Mouse (Mus musculus) CH12.LX (cell line): ENCODE results near the gene Lactbl1. TPM values are rescaled to one million over a fixed set of nuclear protein-coding genes. Genes with fewer than 3 reads are reported as not detected.

Experiments
- DNase-seq: peaks from one replicate; pipeline ENCODE4 v3.0.0-alpha.2; 2013; ENCODE audit errors: extremely low read depth
- H3K27ac ChIP-seq: 2 replicates; pipeline ENCODE4 v1.5.1; 2012; ENCODE audit warnings: low read depth, mild to moderate bottlenecking, control low read depth, moderate library complexity; ENCODE audit not compliant: insufficient read depth
- H3K27me3 ChIP-seq: replicated peaks from 2 replicates; pipeline ENCODE3; 2012; ENCODE audit warnings: inconsistent platforms
- H3K36me3 ChIP-seq, 2 experiments: replicated peaks in 1 of 2; 2 replicates each; pipeline versions ENCODE3 to v1.6.1; 2012; ENCODE audit warnings: inconsistent platforms in 1 of 2, low read length in 1 of 2, mild to moderate bottlenecking in 1 of 2, mixed read lengths in 1 of 2, moderate library complexity in 1 of 2; ENCODE audit not compliant: control insufficient read depth in 1 of 2, insufficient read depth in 1 of 2
- H3K4me1 ChIP-seq, 2 experiments: 2 replicates each; pipeline ENCODE4 v1.6.1; 2012; ENCODE audit warnings: inconsistent platforms in 1 of 2, moderate library complexity in 1 of 2; ENCODE audit not compliant: insufficient read depth in 2 of 2, control insufficient read depth in 1 of 2
- H3K4me2 ChIP-seq: 2 replicates; pipeline ENCODE4 v1.6.1; 2012; ENCODE audit warnings: low read depth, mild to moderate bottlenecking, control low read depth; ENCODE audit not compliant: poor library complexity, insufficient read depth, severe bottlenecking
- H3K4me3 ChIP-seq, 3 experiments: fragments of 150-350 bp in 1 of 3; sonication (generic) in 1 of 3; replicated peaks in 1 of 3; 2 replicates each; pipeline versions ENCODE3 to v1.5.1; 2011 to 2012; ENCODE audit warnings: low read depth in 2 of 3, low read length in 2 of 3, mild to moderate bottlenecking in 2 of 3, moderate library complexity in 2 of 3, control low read depth in 1 of 3, improper control_type of control experiment in 1 of 3, inconsistent platforms in 1 of 3, mixed read lengths in 1 of 3; ENCODE audit not compliant: poor library complexity in 1 of 3
- H3K79me2 ChIP-seq: replicated peaks from 2 replicates; pipeline ENCODE4 v1.6.1; 2012; ENCODE audit warnings: mild to moderate bottlenecking, moderate library complexity; ENCODE audit not compliant: control insufficient read depth, poor library complexity, insufficient read depth, severe bottlenecking; ENCODE audit errors: extremely low read depth
- H3K9ac ChIP-seq: 2 replicates; pipeline ENCODE4 v1.6.1; 2012; ENCODE audit warnings: low read depth, mild to moderate bottlenecking, control low read depth, moderate library complexity; ENCODE audit not compliant: insufficient read depth
- H3K9me3 ChIP-seq: replicated peaks from 2 replicates; pipeline ENCODE3; 2012; ENCODE audit warnings: low read length, inconsistent platforms, mixed read lengths
- BHLHE40 ChIP-seq: IDR thresholded peaks from 2 replicates; pipeline ENCODE4 v1.6.1; 2011; ENCODE audit warnings: mild to moderate bottlenecking, low read depth, low read length, improper control_type of control experiment
- CHD1 ChIP-seq: IDR thresholded peaks from 2 replicates; pipeline ENCODE4 v1.6.1; 2012; ENCODE audit warnings: low read depth, low read length, improper control_type of control experiment, inconsistent platforms
- E2F4 ChIP-seq: IDR thresholded peaks from 2 replicates; pipeline ENCODE4 v1.6.1; 2011; ENCODE audit warnings: low read depth, low read length, improper control_type of control experiment; ENCODE audit not compliant: insufficient replicate concordance
- ELF1 ChIP-seq: IDR thresholded peaks from 2 replicates; pipeline ENCODE4 v1.6.1; 2014; ENCODE audit warnings: low read depth, mild to moderate bottlenecking, inconsistent platforms, low read length, improper control_type of control experiment
- EP300 ChIP-seq: IDR thresholded peaks from 2 replicates; pipeline ENCODE4 v1.6.1; 2011; ENCODE audit warnings: low read length, improper control_type of control experiment
- IRF4 ChIP-seq: IDR thresholded peaks from 2 replicates; pipeline ENCODE4 v1.6.1; 2014; ENCODE audit warnings: low read depth, mild to moderate bottlenecking, inconsistent platforms, low read length, improper control_type of control experiment
- KAT2A ChIP-seq: IDR thresholded peaks from 2 replicates; pipeline ENCODE4 v1.6.1; 2012; ENCODE audit warnings: low read length, improper control_type of control experiment, inconsistent platforms; ENCODE audit not compliant: insufficient replicate concordance
- MAFK ChIP-seq: IDR thresholded peaks from 2 replicates; pipeline ENCODE4 v1.6.1; 2011; ENCODE audit warnings: low read length, improper control_type of control experiment; ENCODE audit not compliant: insufficient replicate concordance
- MYC ChIP-seq: IDR thresholded peaks from 2 replicates; pipeline ENCODE4 v1.6.1; 2011; ENCODE audit warnings: low read depth, mild to moderate bottlenecking, improper control_type of control experiment, low read length
- NELFE ChIP-seq: IDR thresholded peaks from 2 replicates; pipeline ENCODE4 v1.6.1; 2011; ENCODE audit warnings: low read depth, low read length, improper control_type of control experiment
- NRF1 ChIP-seq: IDR thresholded peaks from 2 replicates; pipeline ENCODE4 v1.6.1; 2014; ENCODE audit warnings: low read depth, mild to moderate bottlenecking, inconsistent platforms, low read length, improper control_type of control experiment, moderate library complexity
- POLR2AphosphoS2 ChIP-seq: IDR thresholded peaks from 2 replicates; pipeline ENCODE4 v1.6.1; 2011; ENCODE audit warnings: low read depth, low read length, improper control_type of control experiment
- RAD21 ChIP-seq: IDR thresholded peaks from 2 replicates; pipeline ENCODE4 v1.6.1; 2011; ENCODE audit warnings: low read depth, mild to moderate bottlenecking, low read length, improper control_type of control experiment, moderate library complexity
- RCOR1 ChIP-seq: conservative IDR thresholded peaks from 2 replicates; pipeline ENCODE4 v1.6.1; 2012; ENCODE audit warnings: low read depth, mild to moderate bottlenecking, inconsistent platforms, low read length, improper control_type of control experiment
- SMC3 ChIP-seq: IDR thresholded peaks from 2 replicates; pipeline ENCODE4 v1.6.1; 2011; ENCODE audit warnings: low read depth, low read length, improper control_type of control experiment
- TCF12 ChIP-seq: IDR thresholded peaks from 2 replicates; pipeline ENCODE4 v1.6.1; 2014; ENCODE audit warnings: low read depth, mild to moderate bottlenecking, inconsistent platforms, low read length, improper control_type of control experiment
- ZC3H11A ChIP-seq: IDR thresholded peaks from 2 replicates; pipeline ENCODE4 v1.6.1; 2012; ENCODE audit warnings: low read depth, mild to moderate bottlenecking, inconsistent platforms, low read length, improper control_type of control experiment
- ZKSCAN1 ChIP-seq: IDR thresholded peaks from 2 replicates; pipeline ENCODE4 v1.6.1; 2012; ENCODE audit warnings: low read depth, inconsistent platforms, low read length, improper control_type of control experiment, borderline replicate concordance
- ZMIZ1 ChIP-seq: IDR thresholded peaks from 2 replicates; pipeline ENCODE4 v1.6.1; 2012; ENCODE audit warnings: low read depth, mild to moderate bottlenecking, inconsistent platforms, low read length, improper control_type of control experiment
- ZNF384 ChIP-seq: IDR thresholded peaks from 2 replicates; pipeline ENCODE4 v1.6.1; 2012; ENCODE audit warnings: low read depth, low read length, improper control_type of control experiment, inconsistent platforms
- dilution Hi-C: fragments of 300-500 bp; cut with MboI; formaldehyde crosslinking; loops from 2 replicates; pipeline ENCODE4 v1.14.3; 2020; ENCODE audit warnings: low sequenced_read_pairs; ENCODE audit not compliant: extremely low pct_unique_long_range_greater_than_20kb, extremely low pct_ligation_motif_present
- in situ Hi-C: fragments of 300-500 bp; cut with MboI; formaldehyde crosslinking; loops from 3 replicates; pipeline ENCODE4 v1.14.3; 2019; ENCODE audit warnings: low sequenced_read_pairs, low pct_ligation_motif_present, low pct_unique_long_range_greater_than_20kb, mixed read lengths
- polyA plus RNA-seq: library from polyadenylated mRNA; unstranded; fragments of >175 nt; gene quantifications from 2 replicates; pipeline ENCODE4 v1.2.1, GENCODE M21; 2012; ENCODE audit warnings: low read depth; ENCODE audit not compliant: insufficient read length
- total RNA-seq, 2 experiments: library from RNA; depleted of rRNA; stranded (reverse); fragments of 300-350 nt in 1 of 2; fragments of >200 nt in 1 of 2; gene quantifications; 2 replicates each; pipeline ENCODE4 v1.2.3; 2012 to 2014

Gene Lactbl1
- total and polyA plus RNA-seq, 3 experiments = not detected

DNA sequence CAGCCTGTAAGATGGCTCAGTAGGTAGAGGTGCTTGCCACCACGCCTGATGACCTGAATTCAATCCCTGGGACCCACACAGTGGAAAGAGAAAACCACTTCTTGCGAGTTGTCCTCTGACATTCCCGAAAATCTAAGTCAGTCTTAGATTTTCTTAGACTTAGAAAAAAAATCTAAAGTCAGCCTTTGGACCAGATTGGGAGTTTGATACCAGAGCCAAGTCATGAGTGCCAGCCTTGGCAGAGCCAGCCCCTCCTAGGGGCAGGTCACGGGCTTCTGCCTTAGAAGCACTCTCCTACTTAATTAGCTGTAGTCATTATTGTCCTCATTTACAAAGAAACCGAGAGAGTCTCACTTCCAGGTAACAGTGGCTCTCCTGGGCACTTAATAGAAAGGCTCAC, 465 bp upstream of the Lactbl1 start:
- H3K79me2 ChIP-seq = no peaks in the 10 kb centered on the region
- H3K4me1 ChIP-seq = peaks cover 0 to 7% of the 10 kb centered on the region in 2 experiments; a peak in 1 of 4 replicates
- no peak overlapping the region for H3K9ac ChIP-seq
- H3K27ac ChIP-seq = no peak overlapping the region
- TF ChIP-seq EP300 = no peak
- TF ChIP-seq MYC = no peak
- no peak for TF ChIP-seq BHLHE40
- TF ChIP-seq RCOR1 = no peak
- no peak for TF ChIP-seq KAT2A
- TF ChIP-seq ZC3H11A = no peak
- no peak for TF ChIP-seq POLR2AphosphoS2
- no peak for TF ChIP-seq RAD21
- no peak for TF ChIP-seq MAFK
- no peak for TF ChIP-seq ELF1
- no peak for TF ChIP-seq SMC3
- TF ChIP-seq ZMIZ1 = no peak
- TF ChIP-seq, all 38 proteins: peak for 0
- Histone ChIP-seq H3K36me3 (no peaks in the 10 kb centered on the region), H3K9me3 (no peaks in the 10 kb centered on the region), H3K27me3 (no peaks in the 10 kb centered on the region), H3K4me2 (no peak overlapping the region), H3K4me3 (no peak overlapping the region)
- dilution Hi-C loops (no loop called here), in situ Hi-C loops (loop anchor here (5.0 to 25.0 kb wide), 3 partner anchors 160 to 385 kb away; partner anchors contain the start of genes 6030445D17Rik and Tcea3)
- DNase-seq = no peak

DNA sequence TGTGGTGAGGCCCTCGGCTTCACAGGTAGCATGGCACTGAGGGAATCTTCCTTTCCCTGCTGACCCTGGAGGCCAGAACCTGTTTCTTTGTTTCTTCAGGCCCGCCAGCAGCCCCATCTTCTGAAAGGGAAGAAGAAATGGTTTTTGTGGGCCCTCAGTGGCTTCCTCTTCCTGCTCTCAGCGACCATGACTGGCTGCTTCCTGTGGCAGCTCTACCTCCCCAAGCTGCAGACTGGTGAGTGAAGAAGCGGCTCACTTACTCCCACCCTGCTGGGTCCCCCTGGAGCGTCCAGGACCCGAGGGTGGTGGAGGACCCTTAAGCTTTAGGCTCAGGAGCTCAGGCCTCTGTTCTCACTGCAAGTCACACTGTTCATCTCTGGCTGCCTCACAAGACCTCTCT, 4.2 kb downstream of the Lactbl1 start:
- dilution Hi-C loops = no loop called here
- no peak overlapping the region for H3K4me3 ChIP-seq
- H3K9ac ChIP-seq = no peak overlapping the region
- in situ Hi-C loops = no loop called here
- H3K27ac ChIP-seq = no peak overlapping the region
- TF ChIP-seq NELFE (no peak), NRF1 (no peak), EP300 (no peak), KAT2A (no peak), TCF12 (no peak), BHLHE40 (no peak), CHD1 (no peak), ZMIZ1 (no peak), ZKSCAN1 (no peak), IRF4 (no peak), E2F4 (no peak), POLR2AphosphoS2 (no peak), ZNF384 (no peak)
- H3K27me3 ChIP-seq = no peaks in the 10 kb centered on the region
- H3K4me1 ChIP-seq = peaks cover 0 to 8% of the 10 kb centered on the region in 2 experiments; a peak in 1 of 4 replicates
- DNase-seq = no peak
- H3K4me2 ChIP-seq = no peak overlapping the region
- no peaks in the 10 kb centered on the region for H3K9me3 ChIP-seq
- no peaks in the 10 kb centered on the region for H3K36me3 ChIP-seq
- no peaks in the 10 kb centered on the region for H3K79me2 ChIP-seq
